Mouse (Mus musculus) kidney, adult 11 months (tissue): ENCODE measurements around the gene Miox.

ENCODE experiments used
- DNase-seq: peaks from one replicate; pipeline ENCODE4 v3.0.0; 2022

Gene Miox

GRCm38 (mm10) chr15:89372536-89372935 is 38.3 kb downstream of the Miox start:
- DNase-seq, result no peak

- DNase-seq, result peak; percentile 89
These were observed 39.0 kb downstream of the Miox start for GRCm38 (mm10) chr15:89373027-89373761.

DNA sequence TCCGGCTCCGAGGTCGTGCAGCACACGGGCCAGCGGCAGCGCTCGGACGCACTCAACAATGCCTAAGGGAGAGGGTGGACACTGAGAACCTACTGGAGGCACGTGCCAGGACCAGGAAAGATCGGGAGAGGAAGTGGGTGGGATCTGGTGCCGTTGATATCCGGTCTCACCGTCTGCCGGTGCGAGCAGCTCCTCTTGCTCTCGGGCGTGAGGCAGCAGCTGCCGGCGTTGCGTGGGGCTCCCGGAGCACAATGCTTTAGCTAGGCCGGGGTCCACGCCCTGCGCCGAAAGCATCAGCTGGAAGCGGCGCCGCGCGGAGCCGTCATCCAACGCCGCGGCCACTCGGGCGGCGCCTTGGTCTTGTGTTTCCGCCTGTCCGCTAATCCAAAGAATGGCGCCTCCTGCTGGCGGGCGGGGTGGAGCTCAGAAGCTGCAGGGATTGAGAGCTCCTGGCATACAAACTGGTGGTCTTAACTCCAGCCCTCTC is 39.6 kb downstream of the Miox start, which contains the start of gene Sco2:
Gene Sco2, minus strand, starts transcription at position 85 of the 487 bp plus-strand sequence.
- DNase-seq, result peak; percentile 91

- no peak for DNase-seq
These were observed 40.1 kb downstream of the Miox start for GRCm38 (mm10) chr15:89374340-89374739.

DNA sequence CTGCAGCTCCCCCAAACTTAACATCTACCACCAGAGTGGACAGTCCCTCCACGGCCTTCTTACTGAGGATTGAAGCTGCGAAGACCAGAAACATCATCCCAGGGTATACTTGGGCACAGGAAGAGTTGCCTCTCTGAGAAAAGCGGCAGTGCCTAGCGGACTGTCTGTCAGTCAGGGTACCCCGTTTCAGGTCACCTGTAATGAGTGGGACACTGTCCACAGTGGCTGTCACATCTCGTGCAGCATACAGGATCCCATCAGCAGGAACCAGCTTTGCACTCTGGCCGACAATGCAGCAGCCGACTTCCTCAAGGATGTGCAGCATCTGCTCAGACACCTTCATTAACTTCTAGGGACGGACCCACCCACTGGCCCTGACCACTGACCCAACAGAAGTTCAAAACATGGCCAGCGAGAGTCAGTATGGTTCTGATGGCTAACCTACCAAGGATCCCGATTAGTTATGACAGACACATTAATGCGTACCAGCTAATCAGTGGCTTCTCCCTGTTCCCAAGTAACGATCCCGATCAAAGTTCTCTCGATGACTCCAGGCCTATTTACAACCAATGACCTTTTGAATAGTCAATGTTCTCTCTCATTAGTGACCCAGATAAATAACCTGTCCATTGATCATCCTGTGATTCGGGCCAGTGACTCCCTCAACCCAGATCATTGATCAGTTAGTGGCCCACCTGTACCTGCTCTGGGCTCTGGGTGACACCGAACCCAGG is 40.8 kb downstream of the Miox start:
- no peak for DNase-seq

GRCm38 (mm10) chr15:89376040-89376439 is 41.8 kb downstream of the Miox start:
- DNase-seq, result no peak

DNA sequence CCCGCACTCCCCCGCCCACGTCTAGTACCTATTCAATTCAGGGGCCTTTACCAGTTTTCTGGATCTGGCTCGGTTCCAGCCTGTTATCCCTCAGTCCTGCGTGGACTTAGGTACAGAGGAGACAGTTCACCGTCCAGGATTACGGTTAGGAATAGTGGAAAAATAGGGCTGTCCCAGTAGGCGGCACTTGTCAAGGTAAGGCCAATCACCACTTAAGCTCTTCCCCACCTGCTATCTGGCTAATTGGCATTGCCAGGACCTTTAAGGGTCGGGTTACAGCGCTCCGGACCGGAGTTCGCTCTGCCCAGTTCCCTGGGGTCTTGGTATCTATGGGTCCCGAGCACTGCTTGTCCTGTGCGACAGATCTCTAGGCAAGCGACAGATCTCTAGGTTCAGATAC is 42.8 kb downstream of the Miox start, which contains the start of gene Tymp:
Gene Tymp, minus strand, starts transcription at position 83 of the 400 bp plus-strand sequence.
- DNase-seq, result peak; percentile 27

DNA sequence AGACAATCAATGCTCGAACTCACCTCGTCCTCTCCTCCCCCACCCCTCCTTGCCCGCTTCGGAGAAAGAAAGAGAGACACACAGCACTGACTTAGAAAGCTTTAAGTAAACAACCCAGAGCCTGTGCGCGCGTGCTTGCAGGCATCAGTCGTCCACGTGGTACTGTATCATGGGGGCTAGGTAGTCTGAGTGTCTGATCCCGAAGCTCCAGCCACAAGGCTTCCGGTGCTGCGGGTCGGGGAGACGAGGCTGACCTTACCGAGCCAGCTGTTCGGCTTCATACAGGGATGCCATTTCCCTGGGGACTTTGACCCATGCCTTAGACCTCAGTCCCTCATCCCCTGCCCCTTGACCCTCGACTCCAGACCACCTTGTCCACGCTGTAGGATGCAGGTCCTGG is 43.2 kb downstream of the Miox start:
- DNase-seq, result no peak

DNA sequence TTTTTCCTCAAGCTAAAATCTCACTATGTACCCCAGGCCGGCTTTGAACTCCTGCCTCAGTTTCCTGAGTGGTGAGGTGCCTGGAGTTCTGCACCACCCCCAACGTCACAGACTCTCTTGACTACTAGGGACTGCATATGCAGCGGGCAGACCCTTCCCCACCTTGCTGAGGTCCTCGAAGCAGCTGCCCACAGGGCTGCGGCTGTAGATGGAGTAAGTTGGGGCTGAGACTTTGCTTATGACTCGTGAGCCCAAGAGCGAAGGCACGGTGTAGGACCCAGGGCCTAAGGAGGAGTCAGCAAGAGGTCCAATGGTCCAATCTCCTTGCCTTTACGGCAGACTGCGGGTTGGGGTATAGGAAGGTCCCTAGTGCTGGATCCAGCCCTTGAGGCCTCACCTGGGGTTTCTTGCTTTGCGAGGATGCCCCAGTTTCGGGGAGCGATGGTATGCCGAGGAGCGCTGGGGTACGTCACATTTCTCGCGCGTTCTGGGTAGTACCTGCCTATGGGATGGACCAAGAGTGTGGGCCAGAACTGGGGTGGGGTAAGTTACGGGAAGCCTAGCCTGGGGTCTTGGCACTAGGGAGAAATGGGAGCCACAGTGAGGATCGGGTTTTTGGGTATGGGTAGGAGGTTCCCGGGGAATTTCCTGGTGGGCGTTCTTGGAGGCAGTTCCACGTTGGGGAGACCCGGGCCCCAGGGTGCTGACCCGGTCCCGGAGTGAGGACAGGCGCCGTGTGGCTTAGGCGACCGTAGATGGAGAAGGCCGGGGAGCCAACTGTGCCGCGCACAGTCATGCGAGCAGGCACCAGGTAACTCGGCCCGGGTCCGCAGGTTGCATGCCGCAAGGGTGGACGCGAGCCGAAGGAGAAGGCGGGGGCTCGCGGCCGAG is 44.0 kb downstream of the Miox start:
- no peak for DNase-seq

GRCm38 (mm10) chr15:89378831-89379401 is 44.7 kb downstream of the Miox start, which contains the start of gene Odf3b:
Gene Odf3b, minus strand, starts transcription at chr15:89379282.
- peak; percentile 33 for DNase-seq

DNA sequence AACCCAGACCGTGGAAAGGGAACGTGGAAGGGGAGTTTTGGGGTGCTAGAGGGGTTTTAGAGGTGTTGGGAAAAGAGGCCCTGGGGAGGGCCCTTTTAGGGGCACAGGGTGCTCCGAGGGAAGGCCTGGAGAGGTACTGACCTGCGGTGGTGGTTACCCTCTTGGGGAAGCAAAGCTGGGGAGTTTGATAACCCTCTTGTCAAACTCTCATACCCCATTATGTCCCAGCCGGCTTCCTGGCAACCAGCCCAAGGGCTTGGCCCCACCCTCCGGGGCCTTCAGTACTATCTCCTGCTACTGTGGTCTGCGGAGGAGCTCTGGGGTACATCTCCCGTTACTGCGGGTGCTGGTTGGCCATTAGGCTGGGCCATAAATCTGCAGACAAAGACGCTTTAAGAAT is 45.2 kb downstream of the Miox start:
- no peak for DNase-seq

- no peak for DNase-seq
These were observed 50.4 kb downstream of the Miox start, which contains the start of gene Klhdc7b for GRCm38 (mm10) chr15:89384617-89385016. Gene Klhdc7b, plus strand, starts transcription at chr15:89384917.
